Mouse (Mus musculus) kidney, postnatal 4 days (tissue): ENCODE data around the gene Ppp1r9a.
A peak's percentile ranks its signal among the peaks of the same experiment; 100 is the strongest.

Experiments
- DNase-seq, 2 experiments: peaks; one replicate each; pipeline ENCODE4 v3.0.0; 2021; ENCODE audit warnings: mixed read lengths in 2 of 2

The Ppp1r9a gene

DNA sequence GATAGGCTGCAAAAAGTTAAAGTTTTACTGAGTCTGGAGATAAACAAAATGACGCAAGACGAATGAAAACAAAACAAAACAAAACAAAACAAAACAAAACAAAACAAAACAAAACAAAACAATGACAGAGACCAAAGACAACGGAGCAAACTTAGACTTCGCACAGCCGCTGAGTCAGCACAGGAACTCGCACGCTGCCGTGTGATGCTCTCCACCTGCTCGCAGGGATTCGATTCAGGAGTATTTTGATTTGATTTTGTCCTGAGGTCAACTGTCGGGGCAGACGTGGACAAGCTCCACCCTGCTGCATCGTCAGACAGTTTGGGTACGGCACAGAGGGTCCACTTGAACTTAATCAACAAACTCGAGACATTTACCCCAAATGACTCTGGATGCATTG is 105.9 kb downstream of the Ppp1r9a start:
- DNase-seq: no peak

GRCm38 (mm10) chr6:5010553-5011416 is 108.1 kb downstream of the Ppp1r9a start:
- no peak for DNase-seq

- no peak for DNase-seq
These were observed 110.1 kb downstream of the Ppp1r9a start for GRCm38 (mm10) chr6:5012794-5013193.

DNA sequence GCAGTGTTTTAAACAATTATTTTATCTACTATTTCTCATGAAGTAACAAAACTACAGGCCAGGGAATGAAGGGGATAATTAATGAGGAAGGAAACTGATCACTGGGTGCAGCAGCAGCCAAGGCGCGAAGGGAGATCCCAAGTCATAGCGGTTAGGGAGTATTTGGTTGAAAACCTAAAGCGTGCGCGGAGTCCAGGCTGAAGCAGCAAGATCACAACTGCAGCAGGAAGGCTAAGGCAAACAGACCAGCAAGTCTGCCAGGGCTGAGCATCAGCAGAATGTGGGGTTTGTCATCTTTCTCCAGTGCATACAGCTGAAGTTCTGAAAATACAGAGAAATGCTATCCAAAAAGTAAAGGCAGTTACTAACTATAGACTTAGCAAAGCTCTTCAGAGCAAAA is 111.8 kb downstream of the Ppp1r9a start:
- DNase-seq: no peak

GRCm38 (mm10) chr6:5015173-5015572 is 112.5 kb downstream of the Ppp1r9a start:
- DNase-seq: no peak

GRCm38 (mm10) chr6:5017945-5018511 is 115.3 kb downstream of the Ppp1r9a start:
- DNase-seq: no peak

DNA sequence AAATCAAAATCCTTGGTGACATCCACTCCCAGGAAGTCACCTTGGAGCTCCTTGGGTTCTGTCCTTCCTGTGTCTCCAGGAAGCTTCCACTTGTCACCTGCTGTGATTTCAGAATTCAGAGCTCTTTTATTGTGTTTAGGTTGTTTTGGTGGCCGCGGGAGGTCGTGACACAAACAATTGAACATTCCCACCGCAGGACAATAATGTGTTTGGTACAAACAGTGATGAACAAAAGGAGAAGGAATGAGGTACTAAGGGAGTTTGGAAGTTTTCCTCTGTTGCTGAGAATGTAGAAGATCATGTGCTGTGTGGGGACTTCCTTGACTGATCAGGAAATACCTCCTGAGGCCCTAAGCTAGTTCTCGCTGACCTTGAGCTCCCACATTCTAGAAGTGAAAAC is 116.5 kb downstream of the Ppp1r9a start:
- DNase-seq: no peak

DNA sequence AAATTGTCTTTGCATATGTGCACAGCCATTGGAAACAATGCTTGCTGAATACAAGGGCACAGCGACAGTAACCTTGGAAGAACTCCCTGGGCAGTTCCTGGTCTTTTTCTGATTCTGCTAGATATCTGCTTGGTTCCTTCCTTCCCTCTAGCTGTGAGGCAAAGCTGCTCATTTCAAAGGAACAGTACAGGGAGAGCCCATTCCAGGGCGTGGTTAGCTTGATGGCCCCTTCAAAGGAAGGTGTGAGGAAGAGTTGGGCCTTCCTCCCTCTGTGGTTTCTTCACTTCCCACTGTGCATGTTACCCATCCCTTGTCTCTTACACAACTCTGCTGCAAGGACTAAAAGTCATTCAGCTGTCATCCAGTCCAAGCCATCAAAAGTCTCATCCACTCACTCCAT is 117.3 kb downstream of the Ppp1r9a start:
- no peak for DNase-seq

- DNase-seq: no peak
These were observed 117.8 kb downstream of the Ppp1r9a start for GRCm38 (mm10) chr6:5020510-5020909.

GRCm38 (mm10) chr6:5022677-5023076 is 120.0 kb downstream of the Ppp1r9a start:
- DNase-seq: no peak

DNA sequence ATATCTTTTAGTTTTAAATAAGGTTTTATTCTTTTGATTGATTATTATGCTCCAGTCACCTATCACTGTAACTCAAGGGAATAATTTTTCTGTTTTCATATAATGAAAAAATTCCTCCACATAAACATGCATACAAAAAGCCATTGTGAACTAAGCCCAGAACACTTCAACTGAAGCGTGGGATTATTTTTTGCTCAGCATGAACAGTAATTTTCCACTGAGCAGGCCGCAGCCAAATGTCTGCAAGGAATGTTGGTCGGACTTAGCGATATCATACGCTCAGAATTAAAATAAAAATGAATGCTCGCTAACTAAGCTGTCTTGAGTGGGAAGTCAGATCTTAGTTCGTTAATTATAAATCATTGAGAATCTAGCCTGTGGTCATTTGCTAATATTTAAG is 122.2 kb downstream of the Ppp1r9a start:
- DNase-seq: no peak

DNA sequence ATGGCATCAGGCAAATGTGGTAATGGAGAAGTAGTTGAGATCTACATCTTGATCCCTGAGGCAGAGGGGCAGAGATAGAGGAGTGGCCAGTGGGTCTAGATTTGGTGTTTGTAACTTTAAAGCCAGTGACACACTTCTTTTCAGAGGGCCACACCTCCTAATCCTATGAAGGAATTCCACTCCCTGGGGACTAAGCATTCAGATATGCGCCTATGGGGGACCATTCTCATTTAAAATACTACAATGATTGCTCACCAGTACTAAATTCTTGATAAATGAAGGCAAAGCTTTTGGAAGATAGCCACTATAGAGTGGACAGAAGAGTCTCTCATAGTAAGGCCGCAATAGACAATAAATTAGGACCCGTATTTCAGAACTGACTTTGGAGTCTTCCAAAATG is 124.1 kb downstream of the Ppp1r9a start:
- DNase-seq: no peak

- no peak for DNase-seq
These were observed 124.5 kb downstream of the Ppp1r9a start for GRCm38 (mm10) chr6:5027213-5027612.

DNA sequence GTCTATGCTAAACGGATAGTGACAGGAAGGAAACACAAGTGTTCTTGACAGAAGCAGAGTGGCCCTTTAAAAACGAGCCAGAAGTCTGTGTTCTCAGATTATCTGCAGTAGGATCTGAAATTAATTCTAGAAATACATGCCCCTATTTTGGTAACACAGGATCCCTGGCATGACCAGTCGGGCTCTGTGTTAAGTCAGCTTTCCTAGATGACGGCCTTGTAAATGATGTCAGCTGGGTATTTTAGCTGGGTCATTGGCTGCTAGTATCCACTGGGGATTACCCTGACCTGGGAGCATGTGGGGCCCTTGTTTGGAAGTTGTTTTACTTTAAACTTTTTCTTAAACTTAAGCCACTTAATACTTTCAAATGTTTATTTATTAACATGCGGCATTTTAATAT is 125.1 kb downstream of the Ppp1r9a start:
- DNase-seq: no peak

DNA sequence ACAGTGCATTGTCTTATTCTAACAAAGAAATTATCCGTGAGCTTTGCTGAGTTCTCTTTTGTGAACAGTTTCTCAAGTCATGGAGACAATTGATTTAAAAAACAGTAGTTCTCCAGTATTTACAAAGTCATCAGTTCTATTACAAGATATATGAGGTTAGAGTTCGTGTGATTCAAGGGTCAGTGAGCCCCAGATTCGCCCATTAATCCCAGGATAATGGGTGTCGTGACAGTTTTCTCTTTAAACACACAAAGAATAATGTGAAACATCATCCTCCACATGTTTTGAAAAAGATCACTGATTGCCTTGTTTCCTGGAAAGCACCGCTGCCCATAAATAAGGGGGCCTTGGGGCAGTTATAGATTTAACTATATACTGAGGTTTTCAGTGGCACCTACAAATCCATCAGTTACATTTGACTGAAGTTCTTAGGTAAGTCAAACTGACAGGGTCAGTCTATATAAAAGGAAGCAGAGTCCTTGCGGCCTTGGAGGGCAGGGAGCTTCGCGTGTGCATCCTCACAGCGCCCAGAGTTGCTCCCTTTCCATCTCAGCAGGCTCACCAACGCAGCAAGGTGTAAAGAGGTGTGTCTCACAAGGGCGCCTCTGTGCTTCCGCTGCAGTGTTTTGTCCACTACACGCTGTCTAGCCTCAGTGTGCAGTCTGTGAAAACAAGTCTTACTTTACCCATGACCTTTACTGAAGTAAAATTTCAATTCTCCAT is 126.6 kb downstream of the Ppp1r9a start:
- no peak for DNase-seq

DNA sequence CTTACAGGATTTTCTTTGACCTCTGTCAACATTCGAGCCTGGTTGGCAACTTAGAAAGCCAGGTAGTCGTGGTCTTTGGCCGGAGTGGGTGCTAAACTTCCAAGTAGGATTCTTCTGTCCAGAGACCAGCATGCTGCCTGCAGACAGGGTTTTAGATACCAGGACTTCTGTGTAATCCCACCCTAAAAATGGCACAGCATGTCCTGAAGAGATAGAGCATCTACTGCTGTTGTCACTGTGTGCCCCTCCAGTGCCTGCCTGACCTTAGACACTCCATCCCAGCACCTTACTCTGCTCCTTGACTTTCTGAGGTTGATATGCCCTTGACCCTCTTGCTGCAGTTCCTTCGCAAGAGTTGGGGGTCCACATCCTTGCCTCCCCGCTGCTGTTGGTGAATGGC is 127.2 kb downstream of the Ppp1r9a start:
- DNase-seq: no peak

DNA sequence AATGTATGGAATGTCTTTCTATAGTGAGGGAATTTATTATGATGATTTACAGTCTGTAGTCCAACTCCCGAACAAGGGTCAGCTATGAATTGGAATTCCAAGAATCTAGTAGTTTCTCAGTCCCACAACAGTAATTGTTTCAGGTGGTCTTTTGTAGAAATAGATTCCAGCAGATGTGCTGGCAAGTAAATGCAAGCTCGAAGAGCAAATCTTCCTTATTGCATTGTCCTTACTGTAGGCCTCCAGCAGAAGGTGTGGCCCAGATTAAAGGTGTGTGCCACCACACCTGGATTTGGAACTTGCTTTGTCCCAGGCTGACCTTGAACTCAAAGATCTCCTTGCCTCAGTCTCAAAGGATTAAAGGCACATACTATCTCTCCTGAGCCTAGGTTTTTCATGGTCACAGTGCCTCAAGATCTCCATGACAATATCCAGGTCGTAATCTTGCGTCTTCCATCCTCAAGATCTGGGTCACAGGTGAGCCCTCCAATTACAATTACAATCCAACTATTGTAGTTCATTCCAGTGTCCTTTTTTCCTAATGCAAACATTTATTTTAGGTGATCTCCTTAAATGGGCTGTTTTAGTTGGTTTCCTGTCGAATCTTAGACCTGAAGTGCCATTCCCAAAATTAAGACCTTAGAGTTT is 130.4 kb downstream of the Ppp1r9a start:
- no peak for DNase-seq

- peak; percentile 35 to 47 for DNase-seq
These were observed 134.5 kb downstream of the Ppp1r9a start for GRCm38 (mm10) chr6:5037225-5037624.

DNA sequence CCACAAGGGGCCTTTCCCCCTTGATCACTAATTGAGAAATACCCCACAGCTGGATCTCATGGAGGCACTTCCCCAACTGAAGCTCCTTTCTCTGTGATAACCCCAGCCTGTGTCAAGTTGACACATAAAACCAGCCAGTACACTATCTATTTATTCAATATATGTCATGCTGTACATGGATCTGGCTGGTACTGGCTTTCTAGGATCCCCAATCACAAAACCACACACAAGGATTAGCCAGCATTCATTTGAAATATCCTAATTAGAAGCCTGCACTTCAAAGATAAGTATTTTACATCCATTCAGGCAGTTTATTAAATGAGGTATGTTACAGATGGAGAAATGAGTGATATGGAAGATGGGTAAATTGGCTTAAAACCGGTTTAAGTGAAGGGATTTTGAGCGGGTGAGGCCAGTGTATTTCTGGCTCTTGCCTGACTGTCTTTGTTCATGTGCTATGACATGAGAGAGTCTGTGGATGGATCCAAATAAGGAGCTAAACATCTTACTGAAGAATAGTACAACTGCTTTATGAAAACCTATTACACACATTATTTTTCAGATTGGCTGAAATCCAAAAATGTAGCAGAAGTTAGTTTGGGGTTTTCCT is 135.5 kb downstream of the Ppp1r9a start:
- no peak for DNase-seq

DNA sequence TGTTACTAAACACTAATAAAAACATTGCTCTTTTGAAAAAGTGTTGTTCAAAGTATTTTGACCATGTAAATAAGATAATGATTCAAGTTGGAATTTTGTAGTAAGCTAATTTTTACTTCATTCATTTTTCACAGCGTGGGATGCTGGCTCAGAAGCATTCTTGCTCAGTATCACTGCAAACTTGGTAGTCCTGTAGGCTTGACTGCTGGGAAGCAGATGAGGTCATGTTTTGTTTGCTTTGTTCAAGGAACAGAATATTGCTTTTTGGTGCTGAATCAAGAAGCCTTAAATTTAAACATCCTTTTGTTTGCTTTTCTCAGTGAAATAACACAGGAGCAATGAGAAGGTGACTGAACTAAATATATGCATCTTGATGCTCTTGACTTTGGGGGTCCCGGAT is 136.6 kb downstream of the Ppp1r9a start:
- DNase-seq: no peak

DNA sequence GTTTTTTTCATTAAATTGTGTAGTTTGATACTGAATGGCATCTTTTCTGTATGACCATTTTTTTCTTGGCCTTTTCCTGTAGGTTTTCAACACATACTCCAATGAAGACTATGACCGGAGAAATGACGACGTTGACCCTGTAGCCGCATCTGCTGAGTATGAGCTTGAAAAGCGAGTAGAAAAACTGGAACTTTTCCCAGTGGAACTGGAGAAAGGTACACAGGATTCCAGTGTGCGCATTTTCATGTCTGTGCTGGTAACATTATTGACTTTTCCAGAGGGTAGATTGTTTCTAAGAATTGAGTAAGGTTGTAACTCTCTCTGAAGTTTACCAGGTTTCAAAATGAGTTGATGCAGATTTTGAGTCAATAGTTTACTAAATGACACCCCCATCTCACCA is 143.1 kb downstream of the Ppp1r9a start:
- DNase-seq: no peak

- no peak for DNase-seq
These were observed 145.3 kb downstream of the Ppp1r9a start for GRCm38 (mm10) chr6:5048025-5048424.

DNA sequence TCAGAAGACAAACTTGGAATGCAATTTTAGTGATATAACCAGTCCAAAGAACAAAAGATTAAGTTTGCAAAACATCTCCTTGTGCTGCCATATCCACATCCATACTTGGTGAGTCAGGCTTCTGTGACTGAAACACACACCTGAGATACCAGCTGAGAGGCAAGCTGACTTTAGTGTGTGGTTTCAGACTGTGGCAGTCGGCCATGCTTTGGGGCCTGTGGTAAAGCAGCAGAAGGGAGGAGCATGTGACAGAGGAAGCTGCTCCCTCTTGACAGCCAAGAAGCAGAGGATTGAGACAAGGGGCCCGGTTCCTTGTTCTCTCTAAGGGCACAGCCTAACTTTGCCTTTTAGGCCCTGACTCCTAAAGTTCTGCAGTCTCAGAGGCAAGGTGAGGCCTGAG is 149.6 kb downstream of the Ppp1r9a start:
- DNase-seq: no peak
